Mouse (Mus musculus) frontal cortex, adult 2 months (tissue): ENCODE measurements around the gene Gpsm2. TPM values are rescaled to one million over a fixed set of nuclear protein-coding genes. Genes with fewer than 3 reads are reported as not detected.

ENCODE experiments used
- DNase-seq, 2 experiments: peaks; one replicate each; pipeline ENCODE4 v3.0.0; 2022; ENCODE audit warnings: low spot score in 1 of 2; ENCODE audit errors: extremely low spot score in 1 of 2
- polyA plus RNA-seq: library from polyadenylated mRNA; depleted of rRNA; stranded (reverse); fragments of >200 nt; gene quantifications from 2 replicates; pipeline ENCODE4 v1.2.3, GENCODE M21; 2012; rRNA removed

The Gpsm2 gene
- 12.7 and 13.7 TPM in 2 replicates for polyA plus RNA-seq

DNA sequence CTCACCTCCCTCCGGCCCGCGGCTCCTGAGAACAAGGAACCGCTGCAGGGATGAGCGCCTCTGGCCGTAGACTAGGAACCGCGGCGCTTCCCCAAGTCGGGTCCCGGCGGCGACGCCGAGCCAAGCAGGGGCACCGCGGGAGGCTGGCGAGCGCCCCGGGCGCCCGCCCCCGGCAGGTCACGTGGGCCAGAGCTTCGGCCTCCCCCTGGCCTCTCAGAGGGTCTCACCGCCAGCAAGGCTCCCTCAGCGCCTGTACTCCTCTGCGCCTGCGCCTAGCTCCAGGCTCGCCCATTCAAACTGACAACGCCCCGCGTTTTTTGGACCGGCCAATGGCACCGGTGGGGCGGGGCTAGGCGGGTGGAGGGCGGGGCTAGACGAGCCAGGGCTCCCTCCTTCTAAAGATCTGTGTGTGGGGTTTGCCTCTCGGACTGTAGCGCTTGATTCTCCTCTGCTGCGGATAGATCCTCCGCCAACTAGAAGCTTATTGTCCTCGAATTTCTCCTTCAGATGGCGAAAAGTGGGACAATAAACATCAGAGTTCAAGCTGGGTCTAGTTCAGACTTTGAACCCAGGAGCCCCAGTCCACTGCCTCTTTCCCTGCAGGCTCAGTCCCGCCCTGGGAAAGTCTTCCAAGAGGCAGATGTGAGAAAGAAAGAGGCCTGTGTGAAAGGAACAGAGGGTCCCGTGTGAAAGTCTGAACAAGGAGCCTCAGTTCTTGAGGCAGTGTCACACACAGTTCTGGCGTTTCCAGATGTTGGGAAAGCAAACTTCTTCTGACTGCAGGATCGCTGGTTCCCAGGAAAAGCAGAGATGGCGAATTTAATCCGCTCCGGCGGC lies at the start of gene Gpsm2:
TSS of gene Gpsm2 (minus strand) at position 274 of the 837 bp plus-strand sequence.
- peak; percentile 93 to 97 for DNase-seq

DNA sequence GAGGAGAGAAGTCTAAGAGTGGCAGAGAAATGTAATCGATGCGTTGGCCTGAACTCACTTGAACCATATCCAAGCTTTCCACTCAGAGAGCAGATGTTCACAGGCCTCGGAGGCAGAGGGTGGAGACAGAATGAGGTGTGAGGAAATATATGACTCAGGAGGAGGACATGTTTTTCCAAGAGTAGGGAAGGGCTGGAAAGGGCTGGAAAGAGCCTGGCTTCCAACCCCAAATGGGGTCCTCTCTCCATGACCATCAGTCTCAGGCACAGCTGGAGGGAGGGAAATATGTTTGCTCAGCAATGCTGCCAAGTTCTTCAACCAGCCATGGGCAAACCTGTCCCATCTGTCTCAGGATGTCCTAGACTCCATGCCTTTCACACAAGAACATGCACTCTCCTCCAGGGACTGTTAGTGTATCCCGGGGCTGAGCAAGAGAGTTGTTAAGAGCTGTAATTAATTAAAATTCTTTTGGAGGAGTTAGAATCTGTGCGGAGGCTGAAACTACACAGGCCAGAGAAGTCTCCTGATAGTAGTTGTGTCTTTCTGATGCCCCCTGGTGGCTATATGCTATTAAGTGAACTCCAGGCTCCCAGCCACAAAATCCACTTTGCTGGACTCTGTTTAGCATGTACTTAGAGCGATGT lies 48.7 kb upstream of the Gpsm2 start:
- DNase-seq: peak; percentile 68 to 89

DNA sequence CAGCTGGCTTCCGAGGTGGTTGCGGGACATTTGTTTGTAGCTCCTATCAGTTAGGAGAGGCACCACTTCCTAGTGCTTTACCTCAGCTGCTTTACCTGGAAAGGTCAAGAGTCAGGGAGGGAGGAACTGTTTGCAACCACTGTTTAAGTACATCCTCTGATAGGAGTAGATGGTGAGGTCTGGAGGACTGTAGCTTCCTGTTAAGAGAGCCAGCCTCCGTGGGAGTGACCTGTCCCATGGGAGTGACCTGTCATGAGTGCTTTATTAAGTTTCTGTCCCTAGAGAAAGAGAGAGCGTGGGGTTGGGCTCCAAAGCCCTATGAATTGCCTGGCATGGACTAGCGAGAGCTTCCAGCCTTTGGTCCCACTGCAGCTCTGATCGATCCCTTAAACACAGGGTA lies 47.4 kb upstream of the Gpsm2 start:
- no peak for DNase-seq

DNA sequence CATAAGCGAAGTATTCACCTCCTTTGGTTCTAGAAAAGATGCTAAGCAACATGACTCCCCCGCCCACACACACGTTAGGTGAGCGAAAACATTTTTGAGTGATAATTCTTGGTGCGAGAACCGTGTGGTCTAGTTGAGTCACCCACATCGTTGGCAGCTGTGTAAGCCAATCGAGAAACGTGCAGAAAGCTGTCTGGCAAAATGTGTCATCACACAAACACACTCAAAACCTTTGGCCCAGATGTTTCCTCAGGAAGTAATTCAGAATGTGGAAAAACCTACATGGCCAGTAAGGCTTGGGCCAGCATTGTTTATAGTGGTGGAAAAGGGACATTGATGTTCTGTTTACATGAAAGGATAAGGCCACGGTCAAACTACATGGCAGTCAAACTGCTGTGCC lies 45.3 kb upstream of the Gpsm2 start:
- peak in 1 of 2 experiments; percentile 40 for DNase-seq

DNA sequence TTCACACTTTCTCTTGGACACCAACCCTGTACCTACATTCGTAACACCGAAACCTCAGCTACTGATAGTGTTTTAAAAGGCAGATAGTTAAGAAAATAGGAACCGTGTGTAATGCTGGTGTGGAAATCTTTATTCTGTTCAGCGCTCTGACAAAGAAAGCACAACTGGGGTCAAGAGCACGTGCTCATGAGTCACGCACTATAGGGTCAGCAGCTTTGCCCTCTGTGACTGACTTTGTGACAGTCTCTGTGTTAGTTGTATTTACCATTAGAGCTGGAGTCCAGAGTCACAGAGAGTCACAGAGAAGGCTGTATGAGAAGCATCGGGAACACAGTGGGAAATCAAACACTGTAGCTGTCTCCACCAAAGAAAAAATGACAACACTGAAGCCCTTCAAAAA lies 44.8 kb upstream of the Gpsm2 start:
- DNase-seq: no peak

DNA sequence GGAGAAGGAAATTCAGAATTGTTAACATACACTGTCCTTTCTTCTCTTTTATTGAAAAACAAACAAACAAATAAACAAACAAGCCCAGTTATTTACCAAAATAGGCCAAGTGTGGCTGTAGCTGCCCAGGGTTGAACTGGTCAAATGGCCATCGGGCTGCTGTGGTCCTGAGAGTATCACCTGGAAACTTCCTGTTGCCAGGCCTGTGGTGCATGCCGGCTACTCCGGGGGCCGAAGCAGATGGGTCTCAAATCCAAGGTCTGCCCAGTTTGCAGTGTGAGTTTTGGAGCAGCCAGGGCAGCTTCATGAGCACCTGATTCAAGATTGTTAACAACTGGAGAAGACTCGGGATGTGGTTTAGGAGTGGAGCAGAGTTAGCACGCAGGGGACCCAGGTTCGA lies 43.4 kb upstream of the Gpsm2 start:
- no peak for DNase-seq

DNA sequence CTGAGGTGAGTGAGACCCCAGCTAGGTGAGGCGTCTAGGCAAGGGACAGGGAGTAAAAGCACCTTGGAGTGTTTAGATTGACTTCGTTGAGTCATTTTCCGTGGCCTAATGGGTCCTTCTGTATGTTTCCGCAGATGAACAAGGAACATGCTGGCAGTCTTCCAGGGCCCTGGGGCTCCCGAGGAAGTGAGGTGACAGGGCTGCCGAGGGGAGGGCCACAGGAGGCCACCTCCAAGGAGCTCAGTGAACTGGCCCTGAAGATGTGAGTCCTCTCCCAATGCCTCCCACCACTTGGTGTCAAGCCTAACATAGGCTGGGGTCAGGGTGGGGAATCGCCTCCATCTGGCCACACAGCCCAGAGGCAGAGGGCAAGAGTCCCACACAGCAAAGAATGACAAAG lies 42.9 kb upstream of the Gpsm2 start:
- no peak for DNase-seq

DNA sequence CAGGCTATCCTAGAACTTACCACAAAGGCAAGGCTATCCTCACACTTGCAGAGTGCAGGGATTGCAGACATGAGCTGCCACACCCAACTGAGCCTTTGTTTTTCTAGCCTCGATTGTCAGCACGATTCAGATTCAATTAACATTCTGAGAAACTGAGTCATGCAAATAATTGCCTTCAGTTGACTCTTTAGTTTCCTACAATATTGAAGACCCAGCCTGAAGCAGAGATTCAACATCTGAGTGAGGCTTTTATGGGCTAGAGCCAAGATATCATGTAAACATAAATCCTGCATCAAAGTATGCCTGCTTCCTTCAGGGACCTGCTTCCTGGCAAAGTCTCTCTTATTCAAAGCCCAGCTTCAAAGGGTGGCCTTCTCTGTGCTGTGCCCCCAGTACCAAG lies 41.6 kb upstream of the Gpsm2 start:
- DNase-seq: no peak

DNA sequence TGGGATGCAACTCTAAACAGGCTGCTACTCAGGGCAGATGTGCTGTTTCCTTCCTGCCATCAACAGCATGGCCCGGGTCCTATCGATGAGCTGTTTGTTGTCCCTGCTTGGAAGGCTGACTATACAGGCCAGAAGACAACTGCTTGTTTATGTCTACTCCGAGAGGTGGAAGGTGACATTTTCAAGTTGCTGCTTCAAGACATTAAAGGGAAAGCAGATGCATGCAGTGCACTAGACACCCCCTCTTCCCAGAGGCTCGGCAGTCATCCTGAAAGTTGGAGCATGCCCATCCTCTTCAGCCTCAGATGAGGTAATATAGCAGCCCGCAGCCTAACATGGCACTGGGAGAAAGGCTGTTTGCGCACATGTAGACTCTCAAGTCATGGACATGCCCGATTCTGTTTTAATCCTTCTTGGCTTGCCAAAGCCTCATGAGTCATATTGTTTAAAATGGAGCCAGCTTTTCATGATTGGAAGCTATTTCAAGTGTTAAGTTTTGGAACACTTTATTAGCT lies 40.5 kb upstream of the Gpsm2 start:
- DNase-seq: peak; percentile 47 to 73

DNA sequence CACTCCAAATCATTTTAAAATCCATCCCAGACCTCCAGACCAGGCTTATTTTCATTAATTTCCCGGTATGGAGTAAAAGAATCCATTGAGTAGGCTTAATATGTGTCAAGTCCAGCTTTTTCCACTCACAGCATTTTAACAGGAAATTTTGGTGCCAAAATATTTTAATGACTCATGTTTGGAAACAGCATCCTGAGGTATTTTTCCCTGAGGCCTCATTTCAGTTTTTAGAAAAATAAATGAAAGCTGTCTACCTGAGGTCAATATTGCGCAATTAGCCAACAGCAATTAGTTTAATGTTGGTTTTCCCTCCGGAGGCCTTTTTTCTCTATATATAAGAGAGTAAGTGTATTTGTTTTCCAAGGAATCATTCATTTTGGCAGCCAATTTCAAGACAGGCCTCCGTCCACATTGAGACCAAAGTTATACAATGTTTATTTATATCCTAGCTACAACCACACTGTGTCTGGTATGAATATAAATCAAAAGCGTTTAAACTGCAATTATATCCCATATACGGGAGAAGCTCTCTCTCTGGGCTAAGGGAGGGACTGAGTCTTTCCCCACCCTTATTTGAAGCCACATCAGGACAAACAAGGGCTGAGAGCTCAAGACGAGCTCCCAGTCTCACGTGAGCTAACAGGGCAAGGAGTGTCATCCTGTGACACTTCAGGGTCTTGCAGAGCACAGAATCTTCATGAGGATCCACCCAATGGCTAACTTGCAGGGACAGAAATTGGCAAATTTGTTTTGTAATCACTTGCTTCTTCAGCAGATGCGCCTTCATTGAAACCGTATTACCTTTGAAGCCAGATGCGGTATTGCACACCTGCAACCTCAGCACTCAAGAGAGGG lies 37.7 kb upstream of the Gpsm2 start:
- DNase-seq: no peak

DNA sequence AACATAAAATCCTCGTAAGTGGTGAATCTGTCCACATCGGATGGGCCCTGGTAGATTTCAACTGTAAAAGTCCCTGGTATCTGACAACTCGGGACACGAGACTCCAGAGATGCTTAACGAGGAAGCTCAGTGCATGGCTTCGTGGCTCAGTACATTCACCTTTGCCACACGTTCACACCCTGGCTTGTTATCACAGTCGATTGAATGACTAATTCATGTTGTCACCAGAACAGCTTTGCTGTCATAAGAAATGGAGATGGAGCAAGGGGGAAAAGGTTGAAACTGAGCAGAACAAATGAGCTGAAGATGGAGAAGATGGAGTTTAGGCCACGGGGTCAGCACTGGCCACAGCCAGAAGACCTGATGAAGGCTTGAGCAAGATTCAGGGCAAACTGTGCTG lies 35.5 kb upstream of the Gpsm2 start:
- no peak for DNase-seq

DNA sequence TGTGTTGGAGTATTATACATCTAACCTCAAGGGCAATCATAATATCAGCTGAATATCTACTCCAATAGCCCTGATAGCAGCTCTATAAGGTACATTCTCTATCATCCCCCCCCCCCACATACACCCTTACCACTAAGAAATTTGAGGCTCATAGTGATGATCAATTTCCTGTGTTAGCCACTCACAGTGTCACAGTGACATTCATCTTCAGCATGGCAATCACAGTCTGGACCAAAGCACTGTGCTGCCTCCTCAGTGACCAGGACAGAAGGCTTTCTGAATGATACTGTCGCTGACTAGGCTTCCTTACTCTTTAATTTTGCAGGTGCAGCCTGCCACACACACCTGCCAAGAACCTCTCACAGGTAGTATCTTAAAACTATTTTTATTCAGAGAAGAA lies 34.0 kb upstream of the Gpsm2 start:
- no peak for DNase-seq

DNA sequence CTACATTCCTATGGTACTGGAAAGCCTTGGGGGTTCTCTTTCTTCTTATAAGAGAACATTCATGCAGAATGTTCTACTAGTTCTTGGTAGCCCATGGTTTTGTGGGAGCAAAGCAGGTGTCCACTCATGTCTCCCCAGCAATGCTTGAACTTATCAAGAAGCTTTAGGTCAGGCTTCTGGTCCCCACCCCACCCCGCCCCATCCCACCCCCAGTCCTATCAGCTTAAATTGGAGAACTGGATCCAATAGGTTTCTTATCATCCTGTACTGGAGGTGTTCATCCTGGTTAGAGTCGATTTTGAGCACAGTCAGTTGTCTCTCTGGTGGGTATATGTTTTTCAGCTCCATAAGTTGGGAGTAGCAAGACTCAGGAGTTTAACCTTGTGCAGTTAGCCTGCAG lies 33.4 kb upstream of the Gpsm2 start:
- DNase-seq: no peak

DNA sequence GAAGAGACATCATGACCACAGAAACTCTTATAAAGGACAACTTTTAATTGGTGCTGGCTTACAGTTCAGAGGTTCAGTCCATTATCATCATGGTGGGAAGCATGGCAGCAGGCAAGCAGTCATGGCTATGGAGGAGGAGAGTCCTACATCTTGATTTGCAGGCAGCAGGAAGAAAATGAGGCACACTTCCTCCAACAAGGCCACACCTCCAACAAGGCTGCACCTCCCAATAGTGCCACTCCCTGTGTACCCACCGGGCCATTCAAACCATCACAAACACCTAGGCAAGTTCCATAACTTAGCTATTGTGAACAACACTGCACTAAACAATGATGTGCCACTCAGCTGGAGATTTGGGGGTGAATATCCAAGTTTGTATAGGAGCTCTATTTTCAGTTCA lies 32.4 kb upstream of the Gpsm2 start:
- no peak for DNase-seq

DNA sequence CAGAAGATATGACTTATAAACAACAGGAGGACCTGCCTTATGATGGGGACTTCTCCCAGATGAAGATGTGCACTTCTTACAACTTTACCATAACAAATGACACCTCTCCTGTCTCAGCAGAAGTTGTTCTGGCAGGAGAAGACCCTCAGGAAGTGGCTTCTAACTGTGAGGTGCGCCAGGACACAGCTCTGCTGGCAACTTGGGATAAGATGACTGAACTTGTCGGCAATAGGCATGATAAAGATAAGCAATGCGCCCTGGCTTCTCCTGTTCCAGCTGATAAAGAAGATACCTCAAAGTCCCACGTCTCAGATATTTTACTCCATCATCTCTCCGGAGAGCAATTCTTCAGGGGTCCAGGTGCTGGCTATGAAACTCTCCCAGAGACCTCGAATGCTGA lies 29.6 kb upstream of the Gpsm2 start:
- no peak for DNase-seq

DNA sequence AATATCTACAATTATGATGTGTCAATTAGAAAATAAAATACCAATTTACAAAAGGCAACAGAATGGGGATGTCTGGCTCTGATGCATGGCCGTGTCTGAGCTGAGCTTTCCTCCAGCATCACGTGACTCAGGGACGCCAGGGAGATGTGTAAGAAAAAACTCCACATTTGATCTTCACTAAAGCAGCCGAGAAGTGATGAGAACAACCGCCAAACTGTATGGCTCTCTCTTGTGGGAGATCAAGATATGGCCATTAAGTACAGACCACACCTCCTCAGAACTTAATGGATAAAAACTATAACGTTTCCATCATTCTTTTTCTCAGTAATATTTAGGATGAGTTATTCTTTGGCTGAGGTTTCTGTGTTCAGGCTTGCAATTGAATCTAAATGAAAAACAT lies 29.0 kb upstream of the Gpsm2 start:
- DNase-seq: no peak

DNA sequence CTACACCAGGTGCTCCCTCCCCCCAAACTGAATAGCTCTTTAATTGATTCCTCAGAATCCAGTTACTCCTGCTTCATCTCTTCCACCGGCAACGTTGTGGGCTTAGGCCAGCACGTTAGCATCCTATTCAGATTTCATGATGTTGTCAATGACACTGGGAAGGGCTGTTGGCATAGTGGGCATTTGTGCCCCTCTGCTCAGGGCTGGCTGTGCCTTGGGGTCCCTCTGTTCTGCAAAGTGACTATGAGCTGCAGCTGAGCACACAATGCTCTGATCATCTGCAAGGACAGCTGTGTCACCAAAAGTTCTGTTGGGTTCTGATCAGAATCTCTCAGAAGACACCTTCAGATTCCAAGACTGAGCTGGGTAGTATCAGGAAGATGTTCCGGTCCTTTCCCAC lies 22.0 kb upstream of the Gpsm2 start:
- DNase-seq: no peak

DNA sequence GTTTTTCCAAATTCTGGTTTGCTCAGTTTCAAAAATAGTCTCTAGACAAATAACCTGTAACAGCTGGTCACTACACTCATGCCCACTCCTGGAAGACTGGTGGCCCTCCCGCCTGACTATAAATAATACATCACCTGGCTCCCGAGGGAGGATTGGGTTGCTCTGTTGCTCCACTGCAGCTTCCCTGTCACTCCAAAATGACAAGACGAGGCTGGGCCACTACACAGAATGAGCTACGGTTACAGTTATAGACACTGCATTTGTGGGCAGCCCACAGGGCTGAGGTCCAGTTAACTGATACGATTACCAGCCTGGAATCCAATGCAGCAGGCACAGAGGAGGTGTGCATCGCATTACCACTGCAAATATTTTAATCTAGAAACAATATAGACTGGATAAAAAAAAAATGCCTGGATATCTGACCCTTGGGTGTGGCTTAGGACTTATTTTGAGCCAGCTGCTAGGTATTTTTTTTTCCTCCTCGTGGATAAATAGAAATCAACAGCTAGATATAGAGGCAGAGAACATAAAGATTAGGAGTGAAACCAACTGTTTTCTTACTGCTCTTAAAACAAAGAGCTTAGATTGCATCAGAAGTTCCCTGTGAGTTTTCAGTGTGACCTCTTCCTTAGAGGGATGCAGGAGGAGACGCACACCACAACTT lies 17.1 kb upstream of the Gpsm2 start, which contains the start of gene Aknad1:
TSS of gene Aknad1 (plus strand) at position 614 of the 664 bp plus-strand sequence.
- DNase-seq: no peak

DNA sequence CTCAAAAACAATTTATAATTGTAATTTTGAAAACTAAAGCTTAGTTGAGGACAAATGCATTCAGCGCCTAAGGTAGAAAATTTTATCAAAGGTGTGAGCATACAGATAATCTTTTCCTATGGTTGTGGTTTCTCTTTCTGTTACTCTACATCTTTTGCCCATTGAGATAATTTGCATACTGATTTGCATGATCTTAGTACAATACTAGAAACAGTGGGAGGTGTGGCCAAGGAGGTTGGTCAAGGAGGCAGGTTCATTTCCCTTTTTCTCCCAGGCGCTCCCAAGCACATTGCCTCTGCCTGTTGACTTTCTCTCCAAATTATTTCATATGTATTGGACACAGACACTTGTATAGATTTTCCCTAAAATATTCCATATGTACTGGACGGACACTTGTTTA lies 15.7 kb upstream of the Gpsm2 start:
- DNase-seq: no peak

DNA sequence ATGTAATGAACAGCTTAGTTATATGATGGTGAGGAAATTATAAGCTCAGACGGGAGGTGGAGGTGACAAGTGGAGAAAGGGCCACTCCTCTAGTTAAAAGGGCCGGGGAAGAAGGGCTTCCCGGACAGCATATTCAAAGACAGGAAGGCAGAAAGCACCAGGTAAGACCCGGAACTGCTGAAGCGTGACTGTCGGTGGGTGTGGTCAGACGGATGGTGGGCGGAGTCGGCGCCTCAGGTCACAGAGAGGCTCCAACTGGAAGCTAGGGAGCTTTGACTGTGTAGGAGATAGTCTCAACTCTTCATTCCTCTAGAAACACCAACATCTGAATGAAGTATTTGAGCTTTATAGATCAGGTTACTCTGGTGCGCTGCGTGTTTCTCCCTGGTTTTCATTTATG lies 8.2 kb upstream of the Gpsm2 start:
- no peak for DNase-seq
